In genomic region chr6:129180403-129181169, GRCm38 (mm10) we compare ENCODE assay signal across 8 mouse cellular contexts. TPM values are rescaled to one million over a fixed set of nuclear protein-coding genes. Genes with fewer than 3 reads are reported as not detected.
DNase-seq lines count a peak whose midpoint lies in the region; ATAC-seq lines count a peak whose summit lies in the region.

Gene Clec2d, plus strand, starts transcription at chr6:129180615.

- H3K36me3 ChIP-seq in heart, embryonic 12.5 days: peaks cover 20% of the 10 kb centered on the region
- peaks cover 12% of the 10 kb centered on the region; the same call in 1 of the 2 replicates for H3K36me3 ChIP-seq in kidney, embryonic 16.5 days (ENCODE audit: insufficient read depth, low read length)
- H3K36me3 ChIP-seq in liver, embryonic 13.5 days: peaks cover 20% of the 10 kb centered on the region
- H3K36me3 ChIP-seq in stomach, embryonic 14.5 days (ENCODE audit: control insufficient read depth, insufficient read depth, low read length): peaks cover under 1% of the 10 kb centered on the region; the same call in 1 of the 2 replicates

- peak within 1 kb of the TSS; percentile 77 for H3K9ac ChIP-seq in heart, embryonic 12.5 days
- H3K9ac ChIP-seq in kidney, embryonic 16.5 days (replicated peaks; ENCODE audit: low read length): peak within 1 kb of the TSS; percentile 84
- peak within 1 kb of the TSS; percentile 77 for H3K9ac ChIP-seq in liver, embryonic 13.5 days
- peak within 1 kb of the TSS; percentile 60 for H3K9ac ChIP-seq in stomach, embryonic 14.5 days (replicated peaks; ENCODE audit: low read depth, low read length)

- no peaks in the 10 kb centered on the region for H3K9me3 ChIP-seq in heart, embryonic 12.5 days (replicated peaks)
- no peaks in the 10 kb centered on the region for H3K9me3 ChIP-seq in kidney, embryonic 16.5 days (ENCODE audit: low read length)
- no peaks in the 10 kb centered on the region for H3K9me3 ChIP-seq in liver, embryonic 13.5 days (replicated peaks)
- H3K9me3 ChIP-seq in stomach, embryonic 14.5 days (ENCODE audit: control insufficient read depth, low read depth, low read length): no peaks in the 10 kb centered on the region

- H3K27me3 ChIP-seq in heart, embryonic 12.5 days (replicated peaks): no peaks in the 10 kb centered on the region
- no peaks in the 10 kb centered on the region for H3K27me3 ChIP-seq in kidney, embryonic 16.5 days (ENCODE audit: insufficient read depth, low read length)
- no peaks in the 10 kb centered on the region for H3K27me3 ChIP-seq in liver, embryonic 13.5 days
- no peaks in the 10 kb centered on the region for H3K27me3 ChIP-seq in stomach, embryonic 14.5 days (ENCODE audit: control insufficient read depth, insufficient read depth, low read length)

- DNase-seq in CD8-positive naive resting alpha-beta T cell, adult 2 months (ENCODE audit: low read depth in 2 of 2, low spot score in 2 of 2): peak; percentile 75 to 77
- DNase-seq in fat pad, adult 2 months (ENCODE audit: extremely low read depth, low read depth, low spot score): peak; percentile 97
- peak; percentile 60 for DNase-seq in liver, embryonic 13.5 days
- peak; percentile 81 to 83 for DNase-seq in natural killer cell, adult 2 months (ENCODE audit: low spot score in 2 of 2)

- H3K4me3 ChIP-seq in brown adipose tissue, adult 24 weeks (ENCODE audit: insufficient read depth, low read depth, low read length): peak within 1 kb of the TSS; percentile 84
- peak within 1 kb of the TSS; percentile 52 for H3K4me3 ChIP-seq in heart, embryonic 12.5 days
- peak within 1 kb of the TSS; percentile 63 for H3K4me3 ChIP-seq in kidney, embryonic 16.5 days (ENCODE audit: low read length)
- H3K4me3 ChIP-seq in liver, embryonic 13.5 days (replicated peaks): peak within 1 kb of the TSS; percentile 64
- H3K4me3 ChIP-seq in stomach, embryonic 14.5 days (ENCODE audit: low read depth, low read length): peak within 1 kb of the TSS; percentile 49

- peak within 1 kb of the TSS; percentile 65 for H3K4me2 ChIP-seq in heart, embryonic 12.5 days
- H3K4me2 ChIP-seq in kidney, embryonic 16.5 days (replicated peaks; ENCODE audit: low read depth, low read length): peak within 1 kb of the TSS; percentile 54
- H3K4me2 ChIP-seq in liver, embryonic 13.5 days: peak within 1 kb of the TSS; percentile 66
- peak within 1 kb of the TSS; percentile 48 for H3K4me2 ChIP-seq in stomach, embryonic 14.5 days (replicated peaks; ENCODE audit: low read depth, low read length)

- 10% methylated on average over 15 of the region's 15 CpGs for WGBS in heart, embryonic 12.5 days
- WGBS in kidney, embryonic 16.5 days: 4% methylated on average over 15 of the region's 15 CpGs
- WGBS in liver, embryonic 13.5 days (ENCODE audit: insufficient replicate concordance): 4% methylated on average over 15 of the region's 15 CpGs
- WGBS in stomach, embryonic 14.5 days: 10% methylated on average over 15 of the region's 15 CpGs

- peak; percentile 86 for ATAC-seq in heart, embryonic 12.5 days (ENCODE audit: insufficient number of reproducible peaks, low FRiP score)
- ATAC-seq in kidney, embryonic 16.5 days (ENCODE audit: low FRiP score, low TSS enrichment): peak; percentile 96
- peak; percentile 91 for ATAC-seq in liver, embryonic 13.5 days (ENCODE audit: low read depth)
- ATAC-seq in stomach, embryonic 14.5 days (ENCODE audit: insufficient number of reproducible peaks, insufficient read depth, low FRiP score, low read depth): peak; percentile 85

- 0 out of 2 replicates have a peak, but pooled peaks cover 2% of the 10 kb centered on the region for H3K4me1 ChIP-seq in brown adipose tissue, adult 24 weeks (ENCODE audit: control insufficient read depth, insufficient read depth, insufficient read length, low read length)
- H3K4me1 ChIP-seq in heart, embryonic 12.5 days (replicated peaks): peaks cover 8% of the 10 kb centered on the region
- H3K4me1 ChIP-seq in kidney, embryonic 16.5 days (ENCODE audit: insufficient read depth, low read length): no peaks in the 10 kb centered on the region
- peaks cover 12% of the 10 kb centered on the region for H3K4me1 ChIP-seq in liver, embryonic 13.5 days (replicated peaks)
- 0 out of 2 replicates have a peak, but pooled peaks cover 5% of the 10 kb centered on the region for H3K4me1 ChIP-seq in stomach, embryonic 14.5 days (ENCODE audit: control insufficient read depth, insufficient read depth, low read length)

- H3K27ac ChIP-seq in brown adipose tissue, adult 24 weeks (replicated peaks; ENCODE audit: low read depth, low read length): peak within 1 kb of the TSS; percentile 99
- H3K27ac ChIP-seq in heart, embryonic 12.5 days (ENCODE audit: poor library complexity, severe bottlenecking): peak within 1 kb of the TSS; percentile 95
- peak within 1 kb of the TSS; percentile 95 for H3K27ac ChIP-seq in kidney, embryonic 16.5 days (ENCODE audit: low read length)
- peak within 1 kb of the TSS; percentile 87 for H3K27ac ChIP-seq in liver, embryonic 13.5 days
- H3K27ac ChIP-seq in stomach, embryonic 14.5 days (ENCODE audit: low read length): peak within 1 kb of the TSS; percentile 97

RNA-seq across cellular contexts. Expression of gene Clec2d, which starts in this region (rescaled TPM):
- 58.5 and 127 TPM in 2 replicates for polyA plus RNA-seq in brown adipose tissue, adult 24 weeks (2012; ENCODE audit: insufficient read depth, insufficient read length, missing spikeins)
- 0.14 and 0.21 TPM in 2 replicates for polyA plus RNA-seq in heart, embryonic 12.5 days (2016; fragmentation: Nextera tagmentation; extraction: Ambion mirVana)
- 0.90 and 0.91 TPM in 2 replicates for polyA plus RNA-seq in kidney, embryonic 16.5 days (2015; fragmentation: Nextera tagmentation; extraction: Ambion mirVana)
- 0.13 and 0.15 TPM in 2 replicates for polyA plus RNA-seq in liver, embryonic 13.5 days (2015; fragmentation: Nextera tagmentation; extraction: Ambion mirVana)
- polyA plus RNA-seq in stomach, embryonic 14.5 days (2014; fragmentation: Nextera tagmentation; extraction: Ambion mirVana): 0.56 and 0.68 TPM in 2 replicates

Comparison
In these comparisons a context has a peak if more than half of its experiments do, and no peak if none do; other contexts are left out.
1. Peak in every context shown above with its lines: DNase-seq, ATAC-seq, H3K4me3 ChIP-seq and H3K27ac ChIP-seq.
2. RNA of gene Clec2d (polyA plus RNA-seq): 58.5 to 127 TPM in brown adipose tissue, adult 24 weeks; 0.90 to 0.91 TPM in kidney, embryonic 16.5 days, 0.56 to 0.68 TPM in stomach, embryonic 14.5 days, 0.14 to 0.21 TPM in heart, embryonic 12.5 days and 0.13 to 0.15 TPM in liver, embryonic 13.5 days; every median in the first group is over 10 times any median in the second.
3. Peak in ATAC-seq, H3K4me3 ChIP-seq, H3K27ac ChIP-seq, H3K9ac ChIP-seq and H3K4me2 ChIP-seq in heart, embryonic 12.5 days; RNA of the gene not detected or under 1 TPM.
4. Peak in ATAC-seq, H3K4me3 ChIP-seq, H3K27ac ChIP-seq, H3K9ac ChIP-seq and H3K4me2 ChIP-seq in kidney, embryonic 16.5 days; RNA of the gene not detected or under 1 TPM.
5. Peak in DNase-seq, ATAC-seq, H3K4me3 ChIP-seq, H3K27ac ChIP-seq, H3K9ac ChIP-seq and H3K4me2 ChIP-seq in liver, embryonic 13.5 days; RNA of the gene not detected or under 1 TPM.
6. Peak in ATAC-seq, H3K4me3 ChIP-seq, H3K27ac ChIP-seq, H3K9ac ChIP-seq and H3K4me2 ChIP-seq in stomach, embryonic 14.5 days; RNA of the gene not detected or under 1 TPM.